Mouse (Mus musculus): ENCODE results near the gene Gm14692.
"Not testable (repeated sequence)": the region's sequence is repeated elsewhere in the genome, so short reads cannot be mapped to it uniquely, and the experiment has no call there.

The Gm14692 gene

GRCm38 (mm10) chrX:67695398-67695797 lies at the start of gene Gm14692:
Gene Gm14692, plus strand, starts transcription at chrX:67695698.
- DNase-seq (ENCODE audit: low spot score), result not testable (repeated sequence)

- not testable (repeated sequence) for DNase-seq (ENCODE audit: low spot score)
Observed at GRCm38 (mm10) chrX:67693462-67693861, 2.0 kb upstream of the Gm14692 start, which contains the start of gene Gm1140. Gene Gm1140, minus strand, starts transcription at chrX:67693562.
